Comparison of ENCODE assay signal across 10 mouse cellular contexts in the genomic region with DNA sequence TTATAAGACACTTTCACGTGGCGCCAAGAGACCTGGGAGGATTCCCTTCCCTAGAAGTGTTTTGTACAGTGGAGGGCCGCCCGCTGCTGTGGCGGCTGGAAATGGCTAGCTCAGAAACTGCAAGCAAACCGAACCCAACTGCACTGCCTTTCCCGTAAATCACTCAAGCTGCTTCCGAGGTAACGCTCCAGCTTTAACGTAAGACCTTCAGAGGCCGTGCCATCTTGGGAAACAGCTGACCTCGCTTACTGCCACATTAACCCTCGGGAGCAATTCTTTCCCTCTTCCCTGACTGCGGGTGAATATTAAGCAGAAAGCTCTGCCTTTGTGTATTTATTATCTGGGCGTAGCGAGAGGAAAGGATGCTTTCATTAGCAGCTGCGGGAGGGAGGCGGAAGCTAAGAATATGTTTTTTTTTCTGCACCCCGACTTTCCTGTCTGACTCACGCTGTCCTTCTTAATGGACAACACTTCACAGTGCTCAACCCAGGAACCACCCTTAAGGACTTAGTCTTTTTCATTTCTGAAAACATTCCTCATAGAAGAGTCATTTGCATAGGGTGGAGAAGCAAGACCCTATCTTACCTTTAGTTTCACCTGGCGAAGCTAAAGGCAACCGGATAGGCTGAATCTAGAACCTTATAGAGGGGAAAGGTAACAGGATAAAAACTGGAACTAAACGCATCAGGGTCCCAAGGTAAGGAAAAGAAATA.
DNase-seq lines count a peak whose midpoint lies in the region; ATAC-seq lines count a peak whose summit lies in the region.
"Had no signal": no experiment of that assay in that cellular context is flagged by ENCODE, and none has a peak within 500 bp of the region (broad histone marks: within the 10 kb centered on the region; RNA-seq: fewer than 3 reads in every experiment).

No protein-coding gene starts in this region.

- no peak overlapping the region for H3K4me3 ChIP-seq in forebrain, embryonic 11.5 days (ENCODE audit: low read depth, low read length)
- peak overlapping the region; percentile 20; the same call in 1 of the 2 replicates for H3K4me3 ChIP-seq in kidney, embryonic 16.5 days (ENCODE audit: low read length)
- H3K4me3 ChIP-seq in neural tube, embryonic 15.5 days (replicated peaks), result peak overlapping the region; percentile 34
- H3K4me3 ChIP-seq: liver, embryonic 15.5 days had no signal

- H3K27me3 ChIP-seq in forebrain, embryonic 11.5 days (ENCODE audit: control insufficient read depth, insufficient read depth, low read length), result no peaks in the 10 kb centered on the region
- no peaks in the 10 kb centered on the region for H3K27me3 ChIP-seq in kidney, embryonic 16.5 days (ENCODE audit: insufficient read depth, low read length)
- no peaks in the 10 kb centered on the region for H3K27me3 ChIP-seq in neural tube, embryonic 15.5 days (replicated peaks)
- H3K27me3 ChIP-seq: liver, embryonic 15.5 days had no signal

- ATAC-seq in frontal cortex, adult (ENCODE audit: low TSS enrichment), result peak; percentile 44
- no peak for ATAC-seq in forebrain, embryonic 11.5 days (replicated peaks; ENCODE audit: low FRiP score)
- peak; percentile 69; the same call in 1 of the 2 replicates for ATAC-seq in kidney, embryonic 16.5 days (ENCODE audit: low FRiP score, low TSS enrichment)
- peak; percentile 67 for ATAC-seq in neural tube, embryonic 15.5 days (ENCODE audit: low FRiP score)
- ATAC-seq in granulocyte monocyte progenitor cell, adult 5-6 weeks (replicated peaks; ENCODE audit: poor library complexity, severe bottlenecking), result no peak
- ATAC-seq: inflammation-experienced regulatory T-cells, adult 6 months had no signal

- H3K9ac ChIP-seq in forebrain, embryonic 11.5 days (ENCODE audit: low read length), result no peak overlapping the region
- peak overlapping the region; percentile 35; the same call in 1 of the 2 replicates for H3K9ac ChIP-seq in kidney, embryonic 16.5 days (replicated peaks; ENCODE audit: low read length)
- H3K9ac ChIP-seq in neural tube, embryonic 15.5 days (replicated peaks), result peak overlapping the region; percentile 31; the same call in 1 of the 2 replicates
- H3K9ac ChIP-seq: liver, embryonic 15.5 days had no signal

- no peaks in the 10 kb centered on the region for H3K9me3 ChIP-seq in forebrain, embryonic 11.5 days (ENCODE audit: control insufficient read depth, low read length)
- no peaks in the 10 kb centered on the region for H3K9me3 ChIP-seq in kidney, embryonic 16.5 days (ENCODE audit: low read length)
- H3K9me3 ChIP-seq in neural tube, embryonic 15.5 days (replicated peaks), result no peaks in the 10 kb centered on the region
- H3K9me3 ChIP-seq: liver, embryonic 15.5 days had no signal

- WGBS in forebrain, embryonic 11.5 days, result 69% methylated on average over 23 of the region's 23 CpGs
- 28% methylated on average over 23 of the region's 23 CpGs for WGBS in kidney, embryonic 16.5 days
- WGBS in neural tube, embryonic 15.5 days, result 18% methylated on average over 23 of the region's 23 CpGs

- H3K4me1 ChIP-seq in forebrain, embryonic 11.5 days (replicated peaks; ENCODE audit: control insufficient read depth, insufficient read depth, low read length), result no peaks in the 10 kb centered on the region; the same call in 1 of the 2 replicates
- peaks cover 28% of the 10 kb centered on the region for H3K4me1 ChIP-seq in kidney, embryonic 16.5 days (ENCODE audit: insufficient read depth, low read length)
- H3K4me1 ChIP-seq in neural tube, embryonic 15.5 days, result peaks cover 24% of the 10 kb centered on the region
- H3K4me1 ChIP-seq: liver, embryonic 15.5 days had no signal

- H3K27ac ChIP-seq in forebrain, embryonic 11.5 days (ENCODE audit: low read depth, low read length), result peak overlapping the region; percentile 37
- H3K27ac ChIP-seq in kidney, embryonic 16.5 days (ENCODE audit: low read length), result peak overlapping the region; percentile 43; the same call in 1 of the 2 replicates
- peak overlapping the region; percentile 60 for H3K27ac ChIP-seq in neural tube, embryonic 15.5 days (replicated peaks)
- H3K27ac ChIP-seq: liver, embryonic 15.5 days had no signal

- no peak for DNase-seq in frontal cortex, postnatal 25 days (ENCODE audit: low spot score in 2 of 2)
- no peak for DNase-seq in forebrain, embryonic 11.5 days (ENCODE audit: low spot score)
- DNase-seq in spleen, postnatal 10 days (ENCODE audit: low spot score in 2 of 2), result no peak
- no peak for DNase-seq in testis, postnatal 14 days (ENCODE audit: low spot score)

- H3K36me3 ChIP-seq in forebrain, embryonic 11.5 days (ENCODE audit: control insufficient read depth, insufficient read depth, low read length), result no peaks in the 10 kb centered on the region
- peaks cover 13% of the 10 kb centered on the region for H3K36me3 ChIP-seq in kidney, embryonic 16.5 days (ENCODE audit: insufficient read depth, low read length)
- H3K36me3 ChIP-seq in neural tube, embryonic 15.5 days, result peaks cover under 1% of the 10 kb centered on the region
- H3K36me3 ChIP-seq: liver, embryonic 15.5 days had no signal

- H3K4me2 ChIP-seq in forebrain, embryonic 11.5 days (ENCODE audit: low read depth, low read length, severe bottlenecking), result no peak overlapping the region
- peak overlapping the region; percentile 38 for H3K4me2 ChIP-seq in kidney, embryonic 16.5 days (replicated peaks; ENCODE audit: low read depth, low read length)
- H3K4me2 ChIP-seq in neural tube, embryonic 15.5 days, result peak overlapping the region; percentile 56
- H3K4me2 ChIP-seq: liver, embryonic 15.5 days had no signal

Comparison
In these comparisons a context has a peak if more than half of its experiments do, and no peak if none do; other contexts are left out.
1. ATAC-seq: peak in frontal cortex, adult (single experiment), kidney, embryonic 16.5 days (single experiment) and neural tube, embryonic 15.5 days (single experiment); none in forebrain, embryonic 11.5 days (single experiment) and granulocyte monocyte progenitor cell, adult 5-6 weeks (single experiment).
2. Peak in every context shown above with its lines, with median percentiles within 50 percentile points of each other: H3K27ac ChIP-seq.